Mouse (Mus musculus): ENCODE data around the gene Olfr17. TPM values are rescaled to one million over a fixed set of nuclear protein-coding genes. Genes with fewer than 3 reads are reported as not detected.
"Not testable (repeated sequence)": the region's sequence is repeated elsewhere in the genome, so short reads cannot be mapped to it uniquely, and the experiment has no call there.

The Olfr17 gene
- total RNA-seq (2014; rRNA removed): not detected in 2 replicates
- not detected in 2 replicates for polyA plus RNA-seq (2015; fragmentation: Nextera tagmentation; extraction: Ambion mirVana)

DNA sequence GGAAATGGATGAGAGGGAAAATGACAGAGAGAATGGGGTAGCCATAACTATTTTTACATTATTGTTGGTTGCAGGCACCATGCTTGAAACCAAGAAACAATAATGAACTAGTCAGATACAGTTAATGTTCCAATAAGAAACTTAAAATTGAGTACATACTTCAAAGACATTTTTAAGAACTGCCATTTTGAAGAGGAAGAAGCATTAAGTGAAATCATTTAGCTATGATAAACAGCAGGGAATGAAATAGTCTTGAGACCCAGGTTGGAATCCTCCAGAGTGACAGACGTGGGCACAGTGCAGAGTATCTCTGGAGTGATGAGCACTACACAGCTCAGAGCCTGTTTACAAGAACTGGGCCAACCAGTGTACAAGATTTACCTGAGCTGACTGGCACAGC lies at the start of gene Olfr17:
TSS of gene Olfr17 (plus strand) at position 301 of the 400 bp plus-strand sequence.
- H3K9ac ChIP-seq (replicated peaks; ENCODE audit: low read length, poor library complexity, severe bottlenecking): no peak within 1 kb of the TSS
- no peak within 1 kb of the TSS for H3K4me2 ChIP-seq (ENCODE audit: low read depth, low read length, poor library complexity, severe bottlenecking)
- 55% methylated on average over 1 of the region's 1 CpGs for WGBS
- no peak for TF ChIP-seq CTCF (IDR thresholded peaks at IDR 0.05)
- H3K27ac ChIP-seq (ENCODE audit: low read depth, low read length): no peak within 1 kb of the TSS
- no peak within 1 kb of the TSS for H3K4me3 ChIP-seq (ENCODE audit: low read depth, low read length)
- no peaks in the 10 kb centered on the region for H3K27me3 ChIP-seq (ENCODE audit: insufficient read depth, low read length)
- H3K36me3 ChIP-seq (ENCODE audit: insufficient read depth, low read length): no peaks in the 10 kb centered on the region
- ATAC-seq (ENCODE audit: low FRiP score) (no peak), DNase-seq (ENCODE audit: low spot score) (no peak)
- no peaks in the 10 kb centered on the region for H3K4me1 ChIP-seq (ENCODE audit: insufficient read depth, low read length)
- no peaks in the 10 kb centered on the region for H3K9me3 ChIP-seq (ENCODE audit: low read length)

DNA sequence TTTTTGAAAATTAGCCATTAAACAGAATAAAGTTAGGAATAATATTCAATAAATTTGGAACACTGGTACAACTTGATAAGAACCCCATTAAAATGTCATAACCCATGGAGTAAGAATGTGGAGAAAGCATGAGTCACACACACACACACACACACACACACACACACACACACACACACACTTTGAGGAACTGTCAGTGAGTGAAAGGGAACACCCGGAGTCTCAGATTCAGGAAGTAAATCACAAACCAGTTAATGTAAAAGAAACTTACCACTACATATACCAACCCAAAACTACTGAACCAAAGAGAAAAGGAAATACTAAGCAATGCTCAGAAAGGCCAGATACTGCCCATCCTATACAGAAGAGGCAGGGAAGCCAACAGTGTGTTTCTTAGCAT lies 48.6 kb upstream of the Olfr17 start:
- Histone ChIP-seq H3K27ac (ENCODE audit: low read depth, low read length) (no peak overlapping the region), H3K9me3 (ENCODE audit: low read length) (no peaks in the 10 kb centered on the region), H3K4me3 (ENCODE audit: low read depth, low read length) (no peak overlapping the region), H3K36me3 (ENCODE audit: insufficient read depth, low read length) (no peaks in the 10 kb centered on the region), H3K9ac (replicated peaks; ENCODE audit: low read length, poor library complexity, severe bottlenecking) (no peak overlapping the region), H3K4me1 (ENCODE audit: insufficient read depth, low read length) (no peaks in the 10 kb centered on the region), H3K27me3 (ENCODE audit: insufficient read depth, low read length) (no peaks in the 10 kb centered on the region), H3K4me2 (ENCODE audit: low read depth, low read length, poor library complexity, severe bottlenecking) (no peak overlapping the region)
- ATAC-seq (ENCODE audit: low FRiP score): no peak
- whole genome bisulfite sequencing: 86% methylated on average over 1 of the region's 1 CpGs
- DNase-seq (ENCODE audit: low spot score): no peak
- no peak for TF ChIP-seq CTCF (IDR thresholded peaks at IDR 0.05)

DNA sequence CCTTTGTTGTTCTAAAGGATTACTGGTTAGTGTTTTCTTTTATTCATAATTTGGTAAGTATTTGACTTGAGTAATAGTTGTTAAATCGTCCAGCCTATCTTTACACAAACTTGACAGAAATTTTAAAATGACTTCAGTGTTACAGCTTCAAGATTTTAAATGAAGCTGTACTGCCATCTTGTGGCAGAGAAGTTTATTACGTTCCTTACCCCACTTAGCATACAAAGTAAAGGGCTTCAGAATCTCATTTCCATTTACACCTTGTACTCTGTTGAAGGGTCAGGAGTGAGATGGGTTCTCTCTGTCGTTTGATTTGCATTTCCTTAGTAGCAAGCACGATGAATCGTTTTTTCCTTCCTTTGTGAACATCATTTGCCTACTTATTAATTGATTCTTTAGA lies 47.2 kb upstream of the Olfr17 start:
- H3K27me3 ChIP-seq (ENCODE audit: insufficient read depth, low read length): no peaks in the 10 kb centered on the region
- H3K4me1 ChIP-seq (ENCODE audit: insufficient read depth, low read length): no peaks in the 10 kb centered on the region
- no peak overlapping the region for H3K4me3 ChIP-seq (ENCODE audit: low read depth, low read length)
- no peak overlapping the region for H3K4me2 ChIP-seq (ENCODE audit: low read depth, low read length, poor library complexity, severe bottlenecking)
- peak; percentile 78 for ATAC-seq (ENCODE audit: low FRiP score)
- peak; percentile 83 for TF ChIP-seq CTCF (IDR thresholded peaks at IDR 0.05)
- H3K9ac ChIP-seq (replicated peaks; ENCODE audit: low read length, poor library complexity, severe bottlenecking): no peak overlapping the region
- peak; percentile 74 for DNase-seq (ENCODE audit: low spot score)
- no peak overlapping the region for H3K27ac ChIP-seq (ENCODE audit: low read depth, low read length)
- no peaks in the 10 kb centered on the region for H3K36me3 ChIP-seq (ENCODE audit: insufficient read depth, low read length)
- H3K9me3 ChIP-seq (ENCODE audit: low read length): no peaks in the 10 kb centered on the region
- WGBS: 5% methylated on average over 5 of the region's 5 CpGs

DNA sequence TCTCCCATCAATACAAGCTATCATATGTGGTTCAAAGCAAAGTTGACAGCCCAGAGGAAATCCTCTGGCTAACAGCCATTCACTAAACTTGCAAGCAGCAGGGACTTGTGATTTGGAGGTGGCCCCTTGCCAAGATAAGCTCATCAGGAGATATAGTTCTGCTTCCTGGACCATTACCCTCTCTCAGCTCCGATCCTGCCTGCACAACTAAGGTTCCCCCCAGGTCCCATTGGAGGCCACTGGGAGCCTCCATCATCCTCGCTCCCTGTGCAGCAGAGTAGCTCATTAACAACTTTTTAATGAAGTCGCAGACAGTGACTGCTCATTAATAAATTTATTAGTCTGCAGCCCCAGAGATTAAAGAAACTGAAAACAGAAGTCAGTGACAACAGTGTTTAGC lies 45.4 kb upstream of the Olfr17 start:
- ATAC-seq (ENCODE audit: low FRiP score): no peak

DNA sequence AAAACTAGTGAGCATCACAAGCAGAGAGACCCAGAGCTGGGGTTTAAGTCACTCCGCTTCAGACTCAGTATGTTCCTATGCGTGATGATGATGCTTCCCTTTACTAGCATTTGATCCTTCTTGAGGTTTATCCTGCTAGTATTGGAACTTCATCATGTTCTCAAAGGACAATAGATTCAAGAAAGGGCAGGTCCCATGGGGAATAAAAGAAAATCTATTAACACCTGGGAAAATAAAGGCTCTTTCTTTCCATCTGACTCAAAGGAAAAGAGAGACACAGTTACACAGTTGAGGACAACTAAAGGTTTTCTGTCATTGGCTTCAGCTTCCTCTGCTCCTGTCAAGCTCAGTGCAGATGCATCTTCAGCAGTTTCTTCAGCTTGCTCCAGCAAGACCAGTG lies 22.3 kb upstream of the Olfr17 start, which contains the start of gene Olfr714:
TSS of gene Olfr714 (plus strand) at position 301 of the 400 bp plus-strand sequence.
- no peak for TF ChIP-seq CTCF (IDR thresholded peaks at IDR 0.05)
- DNase-seq (ENCODE audit: low spot score) (no peak), ATAC-seq (ENCODE audit: low FRiP score) (no peak)
- 89% methylated on average over 2 of the region's 2 CpGs for WGBS
- H3K27ac ChIP-seq (ENCODE audit: low read depth, low read length): no peak within 1 kb of the TSS
- no peak within 1 kb of the TSS for H3K9ac ChIP-seq (replicated peaks; ENCODE audit: low read length, poor library complexity, severe bottlenecking)
- no peak within 1 kb of the TSS for H3K4me3 ChIP-seq (ENCODE audit: low read depth, low read length)
- H3K36me3 ChIP-seq (ENCODE audit: insufficient read depth, low read length): no peaks in the 10 kb centered on the region
- no peaks in the 10 kb centered on the region for H3K9me3 ChIP-seq (ENCODE audit: low read length)
- H3K4me1 ChIP-seq (ENCODE audit: insufficient read depth, low read length): no peaks in the 10 kb centered on the region
- no peaks in the 10 kb centered on the region for H3K27me3 ChIP-seq (ENCODE audit: insufficient read depth, low read length)
- no peak within 1 kb of the TSS for H3K4me2 ChIP-seq (ENCODE audit: low read depth, low read length, poor library complexity, severe bottlenecking)

More for the DNA sequence above, 45.4 kb upstream of the Olfr17 start:
- Histone ChIP-seq H3K9me3 (ENCODE audit: low read length) (no peaks in the 10 kb centered on the region), H3K9ac (replicated peaks; ENCODE audit: low read length, poor library complexity, severe bottlenecking) (no peak overlapping the region), H3K27me3 (ENCODE audit: insufficient read depth, low read length) (no peaks in the 10 kb centered on the region), H3K4me2 (ENCODE audit: low read depth, low read length, poor library complexity, severe bottlenecking) (no peak overlapping the region), H3K4me3 (ENCODE audit: low read depth, low read length) (no peak overlapping the region), H3K27ac (ENCODE audit: low read depth, low read length) (no peak overlapping the region), H3K36me3 (ENCODE audit: insufficient read depth, low read length) (no peaks in the 10 kb centered on the region), H3K4me1 (ENCODE audit: insufficient read depth, low read length) (no peaks in the 10 kb centered on the region)
- 33% methylated on average over 3 of the region's 3 CpGs for WGBS
- no peak for TF ChIP-seq CTCF (IDR thresholded peaks at IDR 0.05)
- peak; percentile 1 for DNase-seq (ENCODE audit: low spot score)

DNA sequence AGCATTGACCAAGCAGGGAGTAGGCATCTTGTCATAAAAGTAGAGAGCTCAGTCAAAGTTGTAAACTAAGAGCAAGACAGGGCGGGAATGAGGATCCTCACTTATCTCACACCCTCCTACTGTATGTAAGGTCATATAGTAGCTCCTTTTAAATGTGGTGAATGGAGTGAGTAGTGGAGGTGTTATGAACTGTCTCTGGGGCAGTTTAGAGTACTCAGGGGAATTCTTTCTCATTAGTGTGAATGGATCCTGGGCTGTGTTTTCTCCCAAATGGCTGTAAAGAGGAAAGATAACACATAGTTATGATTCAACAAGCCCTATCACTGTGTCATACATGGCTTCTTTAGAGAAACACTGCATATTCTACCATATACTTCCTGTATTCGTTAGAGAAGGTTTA lies 17.2 kb downstream of the Olfr17 start, which contains the start of gene Olfr715b:
TSS of gene Olfr715b (minus strand) at position 101 of the 400 bp plus-strand sequence.
- H3K4me1 ChIP-seq (ENCODE audit: insufficient read depth, low read length); ATAC-seq (ENCODE audit: low FRiP score); H3K4me2 ChIP-seq (ENCODE audit: low read depth, low read length, poor library complexity, severe bottlenecking); H3K36me3 ChIP-seq (ENCODE audit: insufficient read depth, low read length); H3K9me3 ChIP-seq (ENCODE audit: low read length); H3K9ac ChIP-seq (replicated peaks; ENCODE audit: low read length, poor library complexity, severe bottlenecking); H3K4me3 ChIP-seq (ENCODE audit: low read depth, low read length); DNase-seq (ENCODE audit: low spot score); H3K27me3 ChIP-seq (ENCODE audit: insufficient read depth, low read length); H3K27ac ChIP-seq (ENCODE audit: low read depth, low read length): not testable (repeated sequence)
- WGBS: 91% methylated on average over 1 of the region's 2 CpGs

DNA sequence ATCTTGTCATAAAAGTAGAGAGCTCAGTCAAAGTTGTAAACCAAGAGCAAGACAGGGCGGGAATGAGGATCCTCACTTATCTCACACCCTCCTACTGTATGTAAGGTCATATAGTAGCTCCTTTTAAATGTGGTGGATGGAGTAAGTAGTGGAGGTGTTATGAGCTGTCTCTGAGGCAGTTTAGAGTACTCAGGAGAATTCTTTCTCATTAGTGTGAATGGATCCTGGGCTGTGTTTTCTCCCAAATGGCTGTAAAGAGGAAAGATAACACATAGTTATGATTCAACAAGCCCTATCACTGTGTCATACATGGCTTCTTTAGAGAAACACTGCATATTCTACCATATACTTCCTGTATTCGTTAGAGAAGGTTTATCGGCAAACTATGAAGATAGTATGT lies 38.0 kb downstream of the Olfr17 start, which contains the start of gene Olfr715:
TSS of gene Olfr715 (minus strand) at position 101 of the 400 bp plus-strand sequence.
- ATAC-seq (ENCODE audit: low FRiP score); H3K9me3 ChIP-seq (ENCODE audit: low read length); H3K4me2 ChIP-seq (ENCODE audit: low read depth, low read length, poor library complexity, severe bottlenecking); H3K36me3 ChIP-seq (ENCODE audit: insufficient read depth, low read length); H3K4me3 ChIP-seq (ENCODE audit: low read depth, low read length); DNase-seq (ENCODE audit: low spot score); H3K9ac ChIP-seq (replicated peaks; ENCODE audit: low read length, poor library complexity, severe bottlenecking); H3K27ac ChIP-seq (ENCODE audit: low read depth, low read length); H3K4me1 ChIP-seq (ENCODE audit: insufficient read depth, low read length); H3K27me3 ChIP-seq (ENCODE audit: insufficient read depth, low read length): not testable (repeated sequence)
- WGBS: 90% methylated on average over 2 of the region's 3 CpGs

DNA sequence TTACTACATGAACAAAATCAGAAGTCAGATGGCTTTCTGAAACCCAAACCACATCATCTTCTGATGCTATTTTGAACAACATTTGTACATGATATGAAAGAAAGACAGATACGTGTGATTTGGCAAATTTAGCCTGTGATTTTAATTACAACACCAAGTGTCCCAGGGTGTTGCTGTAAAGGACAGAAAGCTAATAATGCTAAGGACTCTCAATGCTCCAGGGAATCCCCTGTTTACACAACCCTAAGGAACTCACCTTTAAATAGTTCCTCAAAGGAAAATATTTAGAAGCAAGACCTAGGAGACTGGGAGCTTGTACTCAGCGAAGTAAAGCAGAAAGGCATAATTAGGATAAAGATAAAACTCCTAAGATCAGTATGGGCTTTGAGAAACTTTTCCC lies 45.0 kb downstream of the Olfr17 start, which contains the start of gene Olfr716:
TSS of gene Olfr716 (plus strand) at position 301 of the 400 bp plus-strand sequence.
- not testable (repeated sequence) for H3K9ac ChIP-seq (replicated peaks; ENCODE audit: low read length, poor library complexity, severe bottlenecking); H3K27me3 ChIP-seq (ENCODE audit: insufficient read depth, low read length); H3K4me2 ChIP-seq (ENCODE audit: low read depth, low read length, poor library complexity, severe bottlenecking); H3K4me3 ChIP-seq (ENCODE audit: low read depth, low read length); H3K9me3 ChIP-seq (ENCODE audit: low read length); DNase-seq (ENCODE audit: low spot score); H3K27ac ChIP-seq (ENCODE audit: low read depth, low read length); H3K36me3 ChIP-seq (ENCODE audit: insufficient read depth, low read length); ATAC-seq (ENCODE audit: low FRiP score); H3K4me1 ChIP-seq (ENCODE audit: insufficient read depth, low read length)
- WGBS: 74% methylated on average over 2 of the region's 2 CpGs
